Mouse (Mus musculus) midbrain, postnatal 0 days (tissue): Measurements from ENCODE around the gene Gm47985. TPM values are rescaled to one million over a fixed set of nuclear protein-coding genes. Genes with fewer than 3 reads are reported as not detected.
"Not testable (repeated sequence)": the region's sequence is repeated elsewhere in the genome, so short reads cannot be mapped to it uniquely, and the experiment has no call there.

Experiments
- ATAC-seq: fragments of 200-750 bp; cut with Nextera tagmentation; 2 replicates; pipeline ENCODE4 v1.8.0; 2017; ENCODE audit warnings: moderate number of reproducible peaks, mild to moderate bottlenecking, moderate TSS enrichment, moderate library complexity; ENCODE audit not compliant: low FRiP score
- DNase-seq: peaks from one replicate; pipeline ENCODE4 v3.0.0-alpha.2; 2015; ENCODE audit warnings: low spot score
- H3K27ac ChIP-seq: fragments of 300-500 bp; sonication (generic); 2 replicates; pipeline ENCODE4 v1.5.1; 2014; ENCODE audit warnings: low read depth, mild to moderate bottlenecking, low read length, mixed read lengths
- H3K27me3 ChIP-seq: fragments of 300-500 bp; sonication (generic); 2 replicates; pipeline ENCODE4 v1.6.1; 2014; ENCODE audit warnings: low read length, control low read depth, mixed read lengths; ENCODE audit not compliant: insufficient read depth
- H3K36me3 ChIP-seq: fragments of 300-500 bp; sonication (generic); 2 replicates; pipeline ENCODE4 v1.6.1; 2014; ENCODE audit warnings: low read length, control low read depth, mixed read lengths; ENCODE audit not compliant: insufficient read depth
- H3K4me1 ChIP-seq: fragments of 300-500 bp; sonication (generic); 2 replicates; pipeline ENCODE4 v1.6.1; 2014; ENCODE audit warnings: mild to moderate bottlenecking, control low read depth, antibody characterized with exemption, low read length, mixed read lengths; ENCODE audit not compliant: insufficient read depth
- H3K4me2 ChIP-seq: fragments of 300-500 bp; sonication (generic); 2 replicates; pipeline ENCODE4 v1.6.1; 2014; ENCODE audit warnings: low read depth, mild to moderate bottlenecking, low read length, mixed read lengths; ENCODE audit not compliant: poor library complexity, severe bottlenecking
- H3K4me3 ChIP-seq: fragments of 300-500 bp; sonication (generic); 2 replicates; pipeline ENCODE4 v1.5.1; 2014; ENCODE audit warnings: low read depth, mild to moderate bottlenecking, low read length, moderate library complexity
- H3K9ac ChIP-seq: fragments of 300-500 bp; sonication (generic); replicated peaks from 2 replicates; pipeline ENCODE4 v1.6.1; 2014; ENCODE audit warnings: mild to moderate bottlenecking, low read length, moderate library complexity, mixed read lengths; ENCODE audit not compliant: poor library complexity, severe bottlenecking
- H3K9me3 ChIP-seq: fragments of 300-500 bp; sonication (generic); 2 replicates; pipeline ENCODE4 v1.6.1; 2016; ENCODE audit warnings: low read length, control low read depth
- CTCF ChIP-seq: IDR thresholded peaks from 2 replicates; pipeline ENCODE4 v1.5.1; 2016; ENCODE audit warnings: antibody characterized with exemption, mild to moderate bottlenecking
- WGBS: fragments of 180-500 bp; shearing (Covaris S2); extraction: QIAGEN DNeasy Blood & Tissue Kit; methylation state at CpG from one replicate; pipeline ENCODE4 v1.1.7; 2014; 5-methylcytosine and 5-hydroxymethylcytosine counted together
- polyA plus RNA-seq: library from polyadenylated mRNA; unstranded; fragments of >200 nt; fragmentation: Nextera tagmentation; extraction: Ambion mirVana; gene quantifications from 2 replicates; pipeline ENCODE4 v1.2.1, GENCODE M21; 2015
- total RNA-seq: library from RNA; depleted of rRNA; stranded (reverse); fragments of >200 nt; gene quantifications from 2 replicates; pipeline ENCODE4 v1.2.3, GENCODE M21; 2014

The Gm47985 gene
- total and polyA plus RNA-seq, 2 experiments from 2014 or later: not detected

- not testable (repeated sequence) for H3K36me3 ChIP-seq, H3K9ac ChIP-seq, H3K4me2 ChIP-seq, H3K27ac ChIP-seq, DNase-seq, H3K9me3 ChIP-seq, H3K27me3 ChIP-seq, H3K4me3 ChIP-seq, H3K4me1 ChIP-seq
- WGBS: 67% methylated on average over 3 of the region's 5 CpGs
- ATAC-seq: peak; percentile 34; the same call in 1 of the 2 replicates
Measured at GRCm38 (mm10) chr1:151208493-151208892, 26.2 kb downstream of the Gm47985 start.

GRCm38 (mm10) chr1:151208944-151209343, 26.6 kb downstream of the Gm47985 start:
- not testable (repeated sequence) for H3K27ac ChIP-seq, H3K9me3 ChIP-seq, H3K9ac ChIP-seq, H3K36me3 ChIP-seq, DNase-seq, H3K4me2 ChIP-seq, H3K4me1 ChIP-seq, H3K4me3 ChIP-seq, H3K27me3 ChIP-seq, ATAC-seq

- H3K9ac ChIP-seq, ATAC-seq, H3K4me1 ChIP-seq, DNase-seq, H3K4me2 ChIP-seq, H3K27me3 ChIP-seq, H3K36me3 ChIP-seq, H3K4me3 ChIP-seq, H3K9me3 ChIP-seq, H3K27ac ChIP-seq: not testable (repeated sequence)
- 93% methylated on average over 4 of the region's 8 CpGs for WGBS
Measured at GRCm38 (mm10) chr1:151209824-151210355, 27.6 kb downstream of the Gm47985 start, which contains the start of gene Gm47996. Gm47996 (plus strand) TSS chr1:151210131.

GRCm38 (mm10) chr1:151211666-151212065, 29.3 kb downstream of the Gm47985 start:
- 88% methylated on average over 5 of the region's 5 CpGs for WGBS
- not testable (repeated sequence) for H3K27ac ChIP-seq, H3K4me3 ChIP-seq, DNase-seq, H3K9ac ChIP-seq, H3K36me3 ChIP-seq, ATAC-seq, H3K9me3 ChIP-seq, H3K4me1 ChIP-seq, H3K27me3 ChIP-seq, H3K4me2 ChIP-seq

GRCm38 (mm10) chr1:151214862-151215261, 32.5 kb downstream of the Gm47985 start:
- DNase-seq (no peak), ATAC-seq (no peak)
- Histone ChIP-seq H3K27me3 (no peaks in the 10 kb centered on the region), H3K4me3 (no peak overlapping the region), H3K9me3 (no peaks in the 10 kb centered on the region), H3K27ac (no peak overlapping the region), H3K4me2 (no peak overlapping the region), H3K36me3 (no peaks in the 10 kb centered on the region), H3K4me1 (no peaks in the 10 kb centered on the region), H3K9ac (no peak overlapping the region)
- TF ChIP-seq CTCF: no peak
- 73% methylated on average over 2 of the region's 2 CpGs for WGBS

- ATAC-seq (no peak), DNase-seq (no peak)
- Histone ChIP-seq H3K27ac (no peak overlapping the region), H3K4me3 (no peak overlapping the region), H3K27me3 (no peaks in the 10 kb centered on the region), H3K4me2 (no peak overlapping the region), H3K4me1 (no peaks in the 10 kb centered on the region), H3K36me3 (no peaks in the 10 kb centered on the region), H3K9ac (no peak overlapping the region), H3K9me3 (no peaks in the 10 kb centered on the region)
- WGBS: 85% methylated on average over 1 of the region's 1 CpGs
- no peak for TF ChIP-seq CTCF
Measured at GRCm38 (mm10) chr1:151215985-151216384, 33.6 kb downstream of the Gm47985 start.
